Mouse (Mus musculus) G1E (cell line): ENCODE measurements around the gene Alg12.

ENCODE experiments used
- CTCF ChIP-seq: IDR thresholded peaks from 2 replicates; pipeline ENCODE4 v1.5.1; 2012; ENCODE audit warnings: low read depth, low read length, inconsistent platforms, mixed read lengths
- GATA2 ChIP-seq: IDR thresholded peaks from 2 replicates; pipeline ENCODE4 v1.6.1; 2012; ENCODE audit warnings: low read depth, low read length, inconsistent platforms, borderline replicate concordance

DNA sequence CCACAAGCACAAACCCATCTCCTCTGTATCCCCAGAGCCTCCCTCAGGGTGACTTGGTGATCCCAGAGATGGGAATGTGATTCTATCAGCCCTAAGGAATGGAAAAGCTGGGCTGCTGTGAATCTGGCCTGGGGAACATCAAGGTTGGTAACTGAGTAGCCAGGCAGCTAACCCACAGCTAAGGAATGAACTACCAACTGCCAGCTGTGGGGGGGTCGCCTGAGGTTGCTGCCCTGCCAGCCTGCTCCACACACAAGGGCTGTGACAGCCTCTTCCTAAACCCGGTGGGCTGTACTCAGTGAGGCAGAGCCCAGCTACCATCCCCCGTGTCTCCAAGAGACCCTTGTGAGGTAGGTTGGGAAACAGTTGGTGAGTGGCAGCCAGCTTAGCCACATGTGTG, 32.0 kb upstream of the Alg12 start:
- TF ChIP-seq CTCF (no peak), GATA2 (no peak)
